Mouse (Mus musculus) lung, postnatal 0 days (tissue): ENCODE measurements at regions not wholly inside any gene's neighbourhood (a gene's known extent, or its start where the extent isn't known, plus 50 kb on each side); places are given as distances from the start of the nearest gene placed in this dataset.

Source experiments
- CTCF ChIP-seq: IDR thresholded peaks from 2 replicates; pipeline ENCODE4 v1.5.1; 2016; ENCODE audit warnings: antibody characterized with exemption, mild to moderate bottlenecking
- EP300 ChIP-seq: IDR thresholded peaks from 2 replicates; pipeline ENCODE4 v1.6.1; 2016; ENCODE audit warnings: antibody characterized with exemption, mild to moderate bottlenecking, control low read depth

DNA sequence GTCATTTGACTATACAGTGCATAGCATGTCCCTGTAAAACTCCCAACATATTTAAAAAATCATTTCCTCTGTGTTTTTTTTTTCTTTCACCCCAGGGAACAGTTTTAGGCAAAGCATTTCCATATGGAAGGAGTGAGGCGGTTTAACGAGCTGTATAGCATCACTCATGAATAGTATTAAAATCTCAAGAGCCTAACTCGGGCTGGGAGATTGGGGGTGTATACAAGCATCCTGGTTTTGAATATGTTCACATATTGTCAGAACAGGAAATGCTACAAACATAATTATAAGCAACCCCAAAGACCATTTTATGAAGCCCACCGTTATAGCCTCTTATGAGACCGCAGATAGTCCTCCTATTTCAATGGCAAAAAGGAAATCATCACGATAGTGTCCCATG is 370.5 kb downstream of the Pros1 start:
- TF ChIP-seq EP300 (no peak), CTCF (no peak)
